Mouse (Mus musculus): ENCODE results near the gene Mpv17l2.

- no peak for TF ChIP-seq CTCF (IDR thresholded peaks at IDR 0.05; ENCODE audit: insufficient read depth, low read length)
- TF ChIP-seq POLR2A (IDR thresholded peaks at IDR 0.05; ENCODE audit: borderline replicate concordance, extremely low read depth, low read depth, low read length): no peak
Measured at GRCm38 (mm10) chr8:70764676-70765075, 3.9 kb upstream of the Mpv17l2 start.

Measured in lung, adult 2 months (tissue).